Mouse (Mus musculus) brain, embryonic 14.5 days (tissue): ENCODE measurements around the gene Fzr1. TPM values are rescaled to one million over a fixed set of nuclear protein-coding genes. Genes with fewer than 3 reads are reported as not detected.

Experiments used
- DNase-seq: peaks from one replicate; pipeline ENCODE4 v3.0.0-alpha.2; 2011; ENCODE audit warnings: low read depth
- CTCF ChIP-seq: fragments of 200-500 bp; IDR thresholded peaks from 2 replicates; pipeline ENCODE4 v1.5.1; 2012; ENCODE audit warnings: inconsistent platforms, mild to moderate bottlenecking, moderate library complexity, borderline replicate concordance; ENCODE audit not compliant: insufficient read depth, insufficient read length; ENCODE audit errors: extremely low read depth
- POLR2A ChIP-seq: fragments of 200-500 bp; IDR thresholded peaks from 2 replicates; pipeline ENCODE4 v1.6.1; 2012; ENCODE audit warnings: mild to moderate bottlenecking, inconsistent platforms, borderline replicate concordance; ENCODE audit not compliant: poor library complexity, insufficient read depth, insufficient read length, severe bottlenecking; ENCODE audit errors: extremely low read depth
- polyA plus RNA-seq: library from polyadenylated mRNA; depleted of rRNA; stranded (reverse); fragments of >200 nt; gene quantifications from 2 replicates; pipeline ENCODE4 v1.2.3, GENCODE M21; 2012

The Fzr1 gene
- polyA plus RNA-seq, 1 experiment: 154 TPM

DNA sequence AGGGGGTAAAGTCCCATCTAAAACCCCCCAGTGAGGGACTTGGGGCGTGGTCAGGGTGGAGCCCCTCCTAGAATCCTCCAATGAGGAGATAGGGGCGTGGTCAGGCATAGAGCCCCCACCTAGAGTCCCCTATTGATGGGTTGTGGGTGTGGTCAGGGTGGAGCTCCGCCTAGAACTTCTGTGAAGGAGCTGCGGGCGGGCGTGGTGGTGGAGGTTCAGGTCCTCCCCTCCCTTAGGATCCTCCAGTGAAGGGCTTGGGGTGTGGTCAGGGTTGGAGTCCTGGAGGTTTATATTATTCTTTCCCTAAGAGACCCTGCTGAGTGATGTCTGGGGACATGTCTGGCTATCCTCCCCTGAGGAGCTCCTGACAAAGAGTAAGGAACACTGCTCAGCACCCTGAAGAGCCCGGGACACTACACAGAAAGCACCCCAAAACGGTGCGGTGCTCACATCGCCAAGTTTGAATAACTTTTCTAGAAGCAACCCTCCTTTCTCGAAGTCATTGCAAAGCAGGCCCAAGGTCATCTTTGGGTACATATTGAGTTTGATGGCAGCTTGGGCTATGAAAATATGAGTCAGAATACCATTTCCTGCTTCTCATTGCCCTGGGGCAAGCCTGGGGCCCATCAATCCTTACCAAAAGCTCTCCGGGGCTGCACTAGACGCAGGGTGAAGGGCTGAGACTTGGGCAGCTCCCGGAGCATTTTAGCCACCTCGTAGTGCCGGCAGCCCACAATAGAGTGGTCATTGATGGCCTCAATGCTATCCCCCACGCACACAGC lies 37.6 kb downstream of the Fzr1 start:
- no peak for DNase-seq
- TF ChIP-seq POLR2A (no peak), CTCF (no peak)

DNA sequence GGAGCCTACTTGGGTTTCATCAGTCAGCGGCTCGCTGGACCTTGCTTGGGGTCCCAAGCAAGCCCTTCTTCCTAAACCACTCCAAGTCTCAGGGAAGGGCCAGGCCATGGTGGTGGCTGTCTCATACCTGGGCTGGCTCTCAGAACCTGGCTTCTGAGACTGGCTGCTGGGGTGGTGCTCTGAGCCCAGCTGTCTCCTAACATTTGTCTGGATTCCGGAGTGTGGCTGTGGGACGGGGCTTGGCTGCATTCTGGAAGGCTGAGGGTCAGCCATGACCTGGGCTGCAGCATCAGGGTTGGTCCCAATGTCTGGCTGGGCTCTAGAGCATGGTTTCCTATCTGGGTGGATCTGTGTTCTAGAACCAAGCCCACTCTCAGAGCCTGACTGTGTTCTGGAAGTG lies 41.8 kb downstream of the Fzr1 start:
- no peak for DNase-seq

DNA sequence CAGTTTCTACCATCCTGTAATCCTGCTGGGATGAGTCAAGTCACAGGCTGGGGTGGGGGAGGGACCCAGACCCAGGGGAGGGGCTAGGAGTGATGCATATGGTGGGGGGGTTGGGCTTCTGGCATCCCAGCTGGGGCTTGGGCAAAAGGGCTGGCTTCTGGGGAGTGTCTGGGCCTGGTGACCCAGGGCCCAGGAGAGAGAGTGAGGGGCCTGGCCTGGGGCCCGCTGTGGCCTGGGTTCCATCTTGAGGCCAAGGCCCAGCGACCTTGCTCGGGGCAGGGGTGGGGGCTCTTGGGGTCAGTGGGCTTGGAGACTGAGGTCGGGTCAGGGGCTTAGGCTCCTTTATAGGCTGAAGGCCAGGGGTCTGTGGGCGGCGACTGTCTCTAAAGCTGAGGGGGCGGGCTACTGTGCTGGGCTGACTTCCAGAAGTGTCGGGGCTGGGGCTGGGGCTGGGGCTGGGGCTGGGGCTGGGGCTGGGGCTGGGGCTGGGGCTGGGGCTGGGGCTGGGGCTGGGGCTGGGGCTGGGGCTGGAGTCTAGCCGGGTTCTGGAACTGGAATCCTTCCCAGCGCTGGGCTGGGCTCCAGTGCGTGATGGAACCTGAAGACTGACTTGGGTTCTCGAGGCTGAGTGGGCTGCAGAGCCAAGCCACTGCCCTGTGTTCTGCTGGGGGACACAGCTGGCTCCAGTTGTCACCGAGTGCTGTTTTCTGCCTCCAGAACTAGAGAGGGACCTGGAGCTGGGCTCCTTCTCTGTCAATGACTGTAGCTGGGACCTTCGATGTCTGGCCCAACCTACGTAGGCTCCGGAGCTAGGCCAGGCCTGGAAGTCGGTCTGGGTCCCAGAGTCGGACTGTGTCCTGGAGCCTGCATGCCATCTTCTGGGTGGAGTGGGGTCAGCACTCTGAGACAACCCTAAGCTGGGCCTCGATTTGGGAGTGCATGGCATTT lies 42.6 kb downstream of the Fzr1 start:
- TF ChIP-seq POLR2A (no peak), CTCF (no peak)
- no peak for DNase-seq

More for the DNA sequence above, 41.8 kb downstream of the Fzr1 start:
- no peak for TF ChIP-seq POLR2A
- no peak for TF ChIP-seq CTCF

DNA sequence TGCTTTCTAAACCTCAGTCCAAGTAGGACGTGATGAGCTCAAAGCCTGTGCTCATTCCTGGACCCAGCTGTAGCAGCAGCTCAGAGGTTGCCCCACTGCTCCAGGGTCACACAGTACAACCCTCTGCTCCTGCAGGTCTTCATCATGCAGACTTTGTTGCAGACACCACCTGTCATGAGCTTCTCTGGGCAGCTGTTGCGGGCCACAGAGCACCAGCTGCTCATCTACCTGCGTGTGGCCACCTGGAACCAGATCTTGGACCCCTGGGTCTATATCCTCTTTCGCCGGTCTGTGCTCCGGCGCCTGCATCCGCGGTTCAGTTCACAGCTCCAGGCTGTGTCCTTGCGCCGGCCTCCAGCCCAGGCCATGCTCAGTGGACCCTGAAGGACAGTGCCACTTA lies 44.0 kb downstream of the Fzr1 start:
- TF ChIP-seq CTCF (no peak), POLR2A (no peak)
- no peak for DNase-seq

DNA sequence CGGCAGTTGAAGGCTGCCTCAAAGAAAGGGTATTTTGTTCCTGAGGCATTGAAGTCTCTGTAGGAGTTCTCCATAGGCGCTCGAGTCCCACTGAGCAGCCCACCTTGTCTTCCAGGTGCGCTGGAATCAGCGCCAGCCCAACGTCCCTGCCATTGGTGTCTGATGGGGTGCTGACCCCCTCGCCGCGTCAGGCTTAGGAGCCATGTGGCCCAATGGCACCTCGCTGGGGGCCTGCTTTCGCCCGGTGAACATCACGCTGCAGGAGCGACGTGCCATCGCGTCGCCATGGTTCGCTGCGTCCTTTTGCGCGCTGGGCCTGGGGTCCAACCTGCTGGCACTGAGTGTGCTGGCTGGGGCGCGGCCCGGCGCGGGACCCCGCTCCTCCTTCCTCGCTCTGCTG lies 46.0 kb downstream of the Fzr1 start:
- DNase-seq: no peak
- TF ChIP-seq CTCF (no peak), POLR2A (no peak)

DNA sequence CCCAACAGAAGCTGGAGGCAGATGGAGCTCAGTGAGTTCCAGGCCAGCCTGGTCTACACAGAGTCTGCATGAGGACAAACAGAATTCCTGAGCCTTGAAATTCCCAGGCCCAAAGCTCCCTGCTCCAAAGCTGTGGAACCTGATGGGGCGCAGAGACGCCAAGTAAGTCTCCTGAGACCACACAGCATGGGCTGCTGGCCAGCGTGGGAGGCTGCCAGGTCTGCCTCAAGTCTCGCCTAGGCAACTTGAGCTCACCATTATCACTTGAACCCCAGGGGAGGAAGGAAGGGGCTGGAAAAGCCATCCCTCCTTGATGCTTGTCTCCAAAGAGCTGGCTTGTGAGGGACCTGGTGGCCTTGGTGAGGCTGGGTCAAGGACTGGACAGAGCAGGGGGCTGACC lies 48.3 kb downstream of the Fzr1 start:
- DNase-seq: no peak
- no peak for TF ChIP-seq POLR2A
- no peak for TF ChIP-seq CTCF

DNA sequence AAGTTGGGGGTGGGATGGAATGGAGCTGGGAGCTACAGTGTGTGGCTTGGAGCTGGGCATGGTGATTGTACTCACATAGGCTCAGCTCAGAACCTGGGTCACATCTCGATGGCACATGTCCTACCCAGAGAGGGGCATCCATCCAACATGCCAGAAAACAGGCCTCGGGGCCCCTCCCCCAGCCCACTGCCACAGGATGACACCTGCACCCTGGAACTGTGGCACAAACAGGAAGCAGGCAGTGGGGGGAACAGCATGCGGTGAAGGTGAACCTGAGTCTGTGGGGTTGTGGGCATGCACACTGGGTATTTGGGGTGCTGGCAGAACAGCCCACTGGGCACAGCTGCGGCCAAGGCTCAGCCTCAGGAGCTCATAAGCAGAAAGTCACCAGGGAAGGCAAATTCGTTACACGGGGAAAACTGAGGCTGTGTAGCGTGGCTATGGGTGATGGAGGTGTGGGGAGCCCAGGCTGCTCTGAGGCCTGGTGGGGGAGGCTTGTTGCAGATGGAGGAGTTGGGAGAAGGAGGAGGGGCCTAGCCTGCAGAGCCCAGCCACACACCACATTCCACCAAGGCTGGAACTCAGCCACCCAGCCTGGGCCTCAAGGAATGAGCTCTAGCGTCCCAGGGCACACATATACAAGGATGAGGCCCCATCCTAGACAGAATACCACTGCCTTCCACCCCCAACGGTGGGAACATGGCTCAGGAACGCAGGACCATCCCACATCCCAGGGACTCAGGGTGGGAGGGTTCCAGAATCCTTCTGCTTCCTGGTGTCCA lies 48.9 kb downstream of the Fzr1 start:
- TF ChIP-seq POLR2A (no peak), CTCF (no peak)
- DNase-seq: no peak

DNA sequence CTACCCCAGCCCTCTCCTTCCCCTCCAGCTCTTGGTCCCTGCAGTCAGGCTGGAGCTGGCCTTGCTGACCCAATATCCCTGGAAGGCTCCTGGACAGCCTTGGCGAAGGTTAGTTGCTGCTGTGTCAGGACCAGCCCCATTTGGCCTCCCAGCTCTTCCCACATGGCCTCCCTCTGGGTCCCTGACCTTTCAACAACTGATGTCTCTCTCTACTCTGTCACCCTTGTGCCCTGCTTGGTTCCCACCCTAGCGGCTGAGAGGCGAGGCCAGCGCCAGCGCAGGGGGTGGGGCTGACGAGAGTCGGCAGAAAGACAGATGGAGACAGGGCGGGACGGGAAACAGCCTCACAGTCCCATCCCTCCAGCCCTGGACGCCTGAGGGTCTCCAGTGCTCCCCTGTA lies 49.9 kb downstream of the Fzr1 start, which contains the start of gene Tbxa2r:
Gene Tbxa2r, plus strand, starts transcription at position 346 of the 400 bp plus-strand sequence.
- DNase-seq: no peak
- TF ChIP-seq CTCF (no peak), POLR2A (no peak)

DNA sequence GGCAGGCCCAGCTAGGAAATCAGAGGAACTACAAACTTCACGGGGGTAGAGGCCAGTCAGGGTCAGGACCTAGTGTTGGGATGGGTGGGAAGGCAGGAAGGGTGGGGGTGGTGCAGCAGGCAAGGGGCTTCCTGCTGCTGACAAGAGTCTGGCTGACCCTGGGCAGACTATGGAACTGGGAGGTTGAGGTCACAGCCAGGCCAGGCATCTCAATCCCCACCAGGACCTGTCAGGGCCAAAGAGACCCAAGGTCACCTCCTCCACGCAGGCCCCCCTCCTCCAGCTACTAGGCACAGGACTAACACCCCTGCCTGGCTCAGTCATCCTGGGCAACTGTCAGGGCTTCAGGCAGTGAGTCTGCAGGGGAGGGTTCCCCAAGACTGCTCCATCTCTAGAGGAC lies 50.4 kb downstream of the Fzr1 start:
- TF ChIP-seq CTCF (no peak), POLR2A (no peak)

DNA sequence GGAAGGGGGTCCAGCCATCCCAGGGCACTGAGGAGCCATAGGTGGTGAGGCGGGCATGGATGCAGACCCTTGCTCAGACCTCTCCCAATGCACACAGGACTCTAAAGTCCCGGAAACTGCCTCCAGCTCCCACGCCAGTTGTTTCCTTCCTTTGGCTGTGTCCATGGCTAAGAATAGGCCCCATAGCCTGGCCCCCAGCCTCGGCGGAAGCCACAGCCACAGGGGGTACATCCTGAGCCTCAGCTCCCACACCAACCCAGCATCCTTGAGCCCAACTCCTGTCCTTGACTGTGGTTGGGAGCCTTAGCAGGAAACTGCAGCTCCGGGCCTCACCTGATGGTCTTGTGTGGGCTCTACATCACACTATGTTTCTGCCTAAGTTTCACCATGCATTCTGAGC lies 51.5 kb downstream of the Fzr1 start:
- no peak for DNase-seq
- no peak for TF ChIP-seq CTCF
- TF ChIP-seq POLR2A: no peak

More for the DNA sequence above, 50.4 kb downstream of the Fzr1 start:
- DNase-seq: no peak

DNA sequence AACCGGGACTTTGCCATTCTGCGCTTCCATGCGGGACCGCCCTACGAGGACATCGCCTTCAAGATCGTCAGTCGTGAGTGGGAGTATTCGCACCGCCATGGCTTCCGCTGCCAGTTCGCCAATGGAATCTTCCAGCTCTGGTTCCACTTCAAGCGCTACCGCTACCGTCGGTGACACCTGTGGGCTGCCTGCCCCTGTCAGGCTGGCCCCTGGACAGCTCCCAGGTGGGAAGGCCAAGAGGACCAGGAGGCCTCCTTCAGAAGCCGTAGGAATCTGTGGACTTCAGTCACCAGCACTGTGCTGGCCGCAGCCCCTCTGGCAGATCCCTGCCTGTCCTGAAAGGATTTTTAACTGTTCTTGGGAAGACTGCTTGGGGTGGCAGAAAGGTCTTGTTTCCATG lies 52.5 kb downstream of the Fzr1 start:
- no peak for TF ChIP-seq POLR2A
- TF ChIP-seq CTCF: no peak
- no peak for DNase-seq

DNA sequence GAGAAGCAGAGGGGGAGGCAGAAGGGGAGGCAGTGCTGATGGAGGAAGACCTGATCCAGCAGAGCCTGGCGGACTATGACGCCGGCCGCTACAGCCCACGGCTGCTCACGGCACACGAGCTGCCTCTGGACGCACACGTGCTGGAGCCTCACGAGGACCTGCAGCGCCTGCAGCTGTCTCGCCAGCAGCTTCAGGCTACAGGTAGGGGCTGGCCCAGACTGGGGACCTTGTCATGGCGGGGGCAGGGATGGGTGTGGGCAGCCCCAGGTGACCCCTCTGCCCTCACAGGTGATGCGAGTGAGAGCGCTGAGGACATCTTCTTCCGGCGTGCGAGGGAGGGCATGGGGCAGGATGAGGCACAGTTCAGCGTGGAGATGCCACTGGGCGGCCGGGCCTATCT lies 53.1 kb downstream of the Fzr1 start:
- TF ChIP-seq POLR2A: no peak
- no peak for TF ChIP-seq CTCF

More for the DNA sequence above, 53.1 kb downstream of the Fzr1 start:
- no peak for DNase-seq
